Mouse (Mus musculus) ES-E14 (cell line): ENCODE results near the gene Cdc14b. TPM values are rescaled to one million over a fixed set of nuclear protein-coding genes. Genes with fewer than 3 reads are reported as not detected.

ENCODE experiments used
- DNase-seq: peaks from one replicate; pipeline ENCODE4 v3.0.0-alpha.2; 2013; ENCODE audit warnings: low read depth, low spot score
- H3K27ac ChIP-seq: 2 replicates; pipeline ENCODE4 v1.5.1; 2012; ENCODE audit warnings: low read depth, mild to moderate bottlenecking, low read length, moderate library complexity, mixed read lengths; ENCODE audit not compliant: poor library complexity, insufficient read depth, severe bottlenecking
- H3K36me3 ChIP-seq: 2 replicates; pipeline ENCODE4 v1.6.1; 2012; ENCODE audit warnings: mild to moderate bottlenecking, low read length, moderate library complexity, mixed read lengths; ENCODE audit not compliant: control insufficient read depth, poor library complexity, insufficient read depth, severe bottlenecking
- H3K4me1 ChIP-seq, 2 experiments: fragments of 150-350 bp in 1 of 2; sonication (generic) in 1 of 2; 2 replicates each; pipeline ENCODE4 v1.6.1; 2012; ENCODE audit warnings: low read length in 2 of 2, mild to moderate bottlenecking in 1 of 2, mixed read lengths in 1 of 2; ENCODE audit not compliant: control insufficient read depth in 2 of 2, insufficient read depth in 2 of 2, poor library complexity in 1 of 2
- H3K4me3 ChIP-seq, 2 experiments: fragments of 150-350 bp in 1 of 2; sonication (generic) in 1 of 2; 2 replicates each; pipeline ENCODE4 v1.5.1; 2012; ENCODE audit warnings: low read length in 2 of 2, low read depth in 1 of 2, mild to moderate bottlenecking in 1 of 2, mixed read lengths in 1 of 2; ENCODE audit not compliant: insufficient read depth in 1 of 2, poor library complexity in 1 of 2, severe bottlenecking in 1 of 2
- H3K9ac ChIP-seq: 2 replicates; pipeline ENCODE4 v1.6.1; 2012; ENCODE audit warnings: low read depth, mild to moderate bottlenecking, low read length, mixed read lengths; ENCODE audit not compliant: poor library complexity, insufficient read depth, severe bottlenecking
- H3K9me3 ChIP-seq: fragments of 150-350 bp; sonication (generic); 2 replicates; pipeline ENCODE4 v1.6.1; 2012; ENCODE audit warnings: low read depth, mild to moderate bottlenecking, low read length; ENCODE audit not compliant: control insufficient read depth, insufficient read depth
- CHD2 ChIP-seq: IDR thresholded peaks from 2 replicates; pipeline ENCODE4 v1.6.1; 2014; ENCODE audit warnings: mild to moderate bottlenecking, low read depth, low read length, inconsistent platforms
- HCFC1 ChIP-seq: IDR thresholded peaks from 2 replicates; pipeline ENCODE4 v1.6.1; 2012; ENCODE audit warnings: low read length, inconsistent platforms, borderline replicate concordance; ENCODE audit not compliant: insufficient read depth
- MAFK ChIP-seq: IDR thresholded peaks from 2 replicates; pipeline ENCODE4 v1.6.1; 2014; ENCODE audit warnings: mild to moderate bottlenecking, low read depth, low read length, inconsistent platforms; ENCODE audit not compliant: insufficient read depth
- ZC3H11A ChIP-seq: IDR thresholded peaks from 2 replicates; pipeline ENCODE4 v1.6.1; 2012; ENCODE audit warnings: low read depth, mild to moderate bottlenecking, inconsistent platforms, low read length, borderline replicate concordance
- ZNF384 ChIP-seq: IDR thresholded peaks from 2 replicates; pipeline ENCODE4 v1.6.1; 2012; ENCODE audit warnings: low read depth, low read length, inconsistent platforms
- in situ Hi-C, 2 experiments: fragments of 600-800 bp; cut with MboI; formaldehyde crosslinking; loops; one replicate each; pipeline ENCODE4 v1.15.1; 2025; ENCODE audit warnings: low sequenced_read_pairs in 2 of 2, inconsistent platforms in 1 of 2; ENCODE audit not compliant: unreplicated experiment in 2 of 2
- total RNA-seq: library from RNA; depleted of rRNA; stranded (reverse); fragments of 300-350 nt; gene quantifications from 2 replicates; pipeline ENCODE4 v1.2.3, GENCODE M21; 2012

The Cdc14b gene
- total RNA-seq, 1 experiment = 12.3 TPM

DNA sequence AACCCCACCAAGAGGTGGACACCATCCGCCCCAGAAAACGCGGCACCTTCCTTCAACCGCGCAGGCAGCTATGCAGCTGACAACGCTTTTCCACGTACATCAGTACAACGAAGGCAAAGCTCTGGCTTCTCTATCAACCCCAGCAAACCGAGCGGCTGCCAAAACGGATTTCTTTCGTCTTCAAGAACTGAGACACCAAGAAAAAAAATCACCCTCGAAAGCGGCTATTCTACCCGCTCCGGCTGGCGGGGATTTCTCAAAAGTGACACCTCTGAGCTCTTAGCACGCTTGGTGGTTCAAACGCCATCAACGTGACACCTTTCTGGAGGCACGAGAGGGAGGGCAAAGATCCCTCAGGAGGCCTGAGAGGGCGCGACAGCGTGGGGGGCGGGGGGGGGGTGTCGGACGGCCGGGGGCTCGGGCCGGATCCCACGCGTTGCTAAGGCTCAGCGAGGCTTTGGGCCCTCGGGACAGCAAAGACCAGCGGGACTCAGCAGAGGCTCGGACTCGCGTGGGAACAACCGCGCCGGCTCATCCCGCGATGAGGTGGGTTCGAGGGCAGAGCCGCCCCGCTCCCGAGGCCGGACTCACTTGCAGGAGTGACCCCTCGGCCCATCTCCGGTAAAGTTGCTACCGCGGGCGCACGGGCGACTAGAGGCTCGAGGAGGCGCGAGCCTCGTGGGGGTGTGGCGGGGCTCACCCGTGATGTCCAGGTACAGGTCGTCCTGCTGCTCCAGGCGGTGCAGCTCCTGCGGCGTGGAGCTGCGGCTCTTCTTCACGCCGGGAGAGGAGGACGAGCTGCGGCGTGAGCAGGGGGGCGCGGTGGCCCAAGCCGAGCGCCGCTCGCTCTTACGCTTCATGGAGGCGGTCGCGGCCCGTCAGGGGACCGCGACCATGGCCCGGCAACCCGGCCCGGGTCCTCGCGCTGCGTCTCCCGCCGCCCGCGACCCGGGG, 922 bp downstream of the Cdc14b start:
- Histone ChIP-seq H3K9me3 (no peaks in the 10 kb centered on the region), H3K4me3 (peak overlapping the region; percentile 73 to 92), H3K9ac (peak overlapping the region; percentile 75), H3K4me1 (0 out of 4 replicates have a peak, but pooled peaks cover 0 to 2% of the 10 kb centered on the region in 2 experiments), H3K36me3 (no peaks in the 10 kb centered on the region), H3K27ac (no peak overlapping the region)
- in situ Hi-C loops = no loop called here
- no peak for DNase-seq
- TF ChIP-seq ZNF384 (no peak), CHD2 (no peak), ZC3H11A (no peak), HCFC1 (no peak; the same call in 1 of the 2 replicates), MAFK (no peak)

DNA sequence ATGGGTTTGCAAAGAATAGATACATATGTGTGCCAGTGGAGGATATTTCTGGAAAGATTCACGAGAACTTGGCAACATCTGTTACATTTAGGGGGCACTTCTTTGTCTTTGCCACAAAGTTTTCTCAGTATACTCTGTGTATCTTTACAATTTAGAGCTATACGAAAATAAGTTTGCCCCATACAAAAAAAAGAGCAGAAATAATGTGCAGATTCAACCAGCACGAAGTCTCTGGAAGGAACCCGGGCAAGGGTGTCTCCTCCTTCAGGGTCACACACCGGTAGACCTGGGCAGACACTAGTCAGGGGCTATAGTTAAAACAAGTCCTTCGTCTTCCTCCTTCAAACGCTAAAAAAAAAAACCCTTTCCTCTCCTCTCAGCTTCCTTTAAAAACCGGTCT, 1.7 kb downstream of the Cdc14b start:
- Histone ChIP-seq H3K36me3 (no peaks in the 10 kb centered on the region), H3K4me1 (0 out of 4 replicates have a peak, but pooled peaks cover 0 to 2% of the 10 kb centered on the region in 2 experiments), H3K27ac (no peak overlapping the region), H3K9me3 (no peaks in the 10 kb centered on the region), H3K4me3 (no peak overlapping the region; a peak in 1 of 4 replicates), H3K9ac (no peak overlapping the region)
- DNase-seq = no peak
- in situ Hi-C loops = no loop called here
- TF ChIP-seq CHD2 = no peak
- TF ChIP-seq MAFK = no peak
- no peak for TF ChIP-seq ZNF384
- no peak for TF ChIP-seq HCFC1
- TF ChIP-seq ZC3H11A = no peak

DNA sequence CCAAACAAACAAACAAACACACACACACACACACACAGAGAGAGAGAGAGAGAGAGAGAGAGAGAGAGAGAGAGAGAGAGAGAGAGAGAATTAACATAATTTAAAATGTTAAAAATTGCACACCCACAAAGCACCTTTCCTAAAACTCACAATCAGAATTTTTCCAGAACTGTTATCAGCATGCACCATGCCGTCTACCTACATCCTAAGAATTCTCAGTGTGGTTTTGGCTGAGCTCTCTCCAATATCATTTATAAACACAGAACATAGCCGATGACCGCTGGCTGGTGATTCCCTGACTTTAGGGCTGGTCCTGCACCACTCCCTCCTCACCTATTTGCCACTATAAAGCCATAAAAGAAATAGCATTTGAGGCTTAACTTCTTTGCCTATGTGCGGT, 6.7 kb downstream of the Cdc14b start:
- H3K4me1 ChIP-seq = no peaks in the 10 kb centered on the region
- no peaks in the 10 kb centered on the region for H3K9me3 ChIP-seq
- TF ChIP-seq MAFK = no peak
- TF ChIP-seq ZNF384 = no peak
- TF ChIP-seq HCFC1 = no peak
- no peak for TF ChIP-seq ZC3H11A
- no peak for TF ChIP-seq CHD2
- H3K27ac ChIP-seq = no peak overlapping the region
- H3K9ac ChIP-seq = no peak overlapping the region
- H3K4me3 ChIP-seq = no peak overlapping the region
- H3K36me3 ChIP-seq = no peaks in the 10 kb centered on the region
- DNase-seq = no peak
- in situ Hi-C loops = no loop called here

DNA sequence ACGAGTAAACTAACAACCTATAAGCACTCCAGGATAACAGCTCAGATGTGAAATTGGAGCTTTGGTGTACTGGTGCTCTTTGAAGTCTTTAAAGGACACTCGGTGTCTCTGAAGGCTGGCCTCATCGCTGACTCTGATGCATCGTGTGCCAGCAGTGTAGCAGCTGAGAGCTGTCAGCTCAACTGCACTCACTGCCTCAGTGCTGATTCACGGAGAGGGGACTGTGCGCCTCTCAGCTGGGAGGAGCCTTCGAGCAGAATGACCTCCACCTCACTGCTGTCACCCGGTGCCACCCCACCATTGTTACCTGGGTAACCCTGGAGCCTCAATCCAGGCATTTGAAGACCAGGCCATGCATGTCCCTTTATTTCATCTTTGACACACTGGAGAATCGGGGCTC, 7.9 kb downstream of the Cdc14b start:
- Histone ChIP-seq H3K27ac (no peak overlapping the region), H3K4me3 (no peak overlapping the region), H3K36me3 (no peaks in the 10 kb centered on the region), H3K9me3 (no peaks in the 10 kb centered on the region), H3K4me1 (no peaks in the 10 kb centered on the region), H3K9ac (no peak overlapping the region)
- no peak for DNase-seq
- in situ Hi-C loops = no loop called here
- no peak for TF ChIP-seq HCFC1
- TF ChIP-seq ZC3H11A = no peak
- TF ChIP-seq CHD2 = no peak
- TF ChIP-seq ZNF384 = no peak
- no peak for TF ChIP-seq MAFK
